Mouse (Mus musculus) cerebellum, adult (tissue): ENCODE data around the gene C8g.

ENCODE experiments used
- ATAC-seq: cut with Nextera tagmentation; 2 replicates; pipeline ENCODE4 v1.9.2; 2017; ENCODE audit warnings: mild to moderate bottlenecking, moderate library complexity, mixed read lengths; ENCODE audit not compliant: insufficient number of reproducible peaks, low FRiP score, low TSS enrichment

C8g gene

GRCm38 (mm10) chr2:25501593-25502486 is at the start of gene C8g:
TSS of gene C8g (minus strand) at chr2:25501719.
- ATAC-seq: no peak

GRCm38 (mm10) chr2:25551186-25551585 is 49.7 kb upstream of the C8g start:
- ATAC-seq: no peak

DNA sequence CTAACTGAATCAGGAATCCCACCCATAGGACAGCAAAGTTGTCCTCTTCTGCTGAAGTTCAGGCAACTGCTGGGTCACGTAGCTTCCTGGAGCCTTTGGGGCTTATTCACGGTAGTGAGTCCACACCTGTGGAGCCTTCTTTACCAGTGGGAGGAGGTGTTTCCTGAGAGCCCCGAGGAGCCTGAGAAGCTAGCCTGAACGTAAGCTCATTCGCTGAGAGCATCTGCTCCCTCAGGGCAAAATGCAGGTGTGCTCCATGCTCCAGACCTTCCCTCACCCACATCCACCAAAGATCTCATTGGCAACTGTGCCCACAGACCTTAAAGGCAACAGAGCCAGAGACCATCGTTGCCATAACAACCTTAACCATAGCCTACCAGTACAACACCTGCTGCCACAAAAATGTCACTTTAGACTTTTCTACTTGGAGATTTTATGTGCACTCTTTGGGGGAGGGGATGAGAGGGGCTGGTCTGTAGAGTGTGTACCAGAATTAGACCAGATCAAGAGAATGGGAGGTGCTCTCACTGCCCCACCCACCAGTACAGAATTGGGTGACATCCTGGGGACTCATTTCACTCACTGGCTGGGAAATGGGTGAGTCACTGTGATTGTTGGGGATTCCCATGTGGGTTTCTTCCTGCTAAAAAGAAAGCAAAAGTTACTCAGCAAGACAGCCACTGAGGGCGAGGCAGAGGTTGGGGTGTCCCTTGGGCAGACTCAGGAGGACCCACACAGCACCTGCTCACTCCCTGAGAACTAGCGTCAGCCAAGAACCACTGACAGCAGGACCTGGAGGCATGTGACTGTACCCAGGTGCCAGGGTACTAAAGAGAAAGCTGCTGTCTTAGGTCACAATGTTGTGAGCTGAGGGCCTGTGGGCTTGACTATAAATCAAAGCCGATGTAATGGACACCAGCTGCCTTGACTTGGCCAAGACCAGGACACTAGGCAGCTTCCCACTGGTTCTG is 47.8 kb upstream of the C8g start:
- ATAC-seq: no peak

DNA sequence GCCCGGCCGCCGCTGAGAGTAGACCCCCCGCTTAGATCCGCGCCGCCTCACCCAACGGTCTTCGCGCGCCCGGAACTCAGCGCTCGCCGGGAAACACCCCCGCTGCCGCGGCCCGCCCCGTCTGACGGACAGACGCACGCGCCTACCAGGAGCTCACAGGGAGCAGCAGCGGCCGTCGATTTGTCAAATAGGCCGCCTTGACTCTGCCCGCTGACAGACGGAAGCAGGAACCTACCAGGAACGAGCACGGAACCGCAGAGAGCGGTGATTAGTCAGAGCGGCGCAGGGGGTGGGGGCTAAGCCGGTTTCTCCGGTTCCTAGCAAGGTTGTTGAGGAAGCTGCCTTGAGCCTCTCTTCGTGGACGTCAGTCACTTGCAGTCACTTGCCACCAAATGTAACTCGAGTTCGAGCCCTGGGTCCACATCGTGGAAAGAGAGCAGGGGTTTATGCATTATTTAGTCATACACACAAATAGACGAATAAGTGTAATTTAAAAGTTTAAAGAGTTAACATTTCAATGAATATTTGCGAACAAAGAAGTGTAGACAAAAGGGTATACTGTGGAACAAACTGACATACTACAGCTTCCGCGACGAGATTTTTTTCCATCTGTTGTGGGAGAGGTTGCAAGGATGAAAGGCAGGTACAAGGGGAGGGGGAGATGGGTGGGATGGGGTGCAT is 45.4 kb upstream of the C8g start, which contains the start of gene Traf2:
TSS of gene Traf2 (minus strand) at position 130 of the 681 bp plus-strand sequence.
- peak; percentile 98 for ATAC-seq

- ATAC-seq: no peak
These were observed 44.7 kb upstream of the C8g start for GRCm38 (mm10) chr2:25545996-25546810.

DNA sequence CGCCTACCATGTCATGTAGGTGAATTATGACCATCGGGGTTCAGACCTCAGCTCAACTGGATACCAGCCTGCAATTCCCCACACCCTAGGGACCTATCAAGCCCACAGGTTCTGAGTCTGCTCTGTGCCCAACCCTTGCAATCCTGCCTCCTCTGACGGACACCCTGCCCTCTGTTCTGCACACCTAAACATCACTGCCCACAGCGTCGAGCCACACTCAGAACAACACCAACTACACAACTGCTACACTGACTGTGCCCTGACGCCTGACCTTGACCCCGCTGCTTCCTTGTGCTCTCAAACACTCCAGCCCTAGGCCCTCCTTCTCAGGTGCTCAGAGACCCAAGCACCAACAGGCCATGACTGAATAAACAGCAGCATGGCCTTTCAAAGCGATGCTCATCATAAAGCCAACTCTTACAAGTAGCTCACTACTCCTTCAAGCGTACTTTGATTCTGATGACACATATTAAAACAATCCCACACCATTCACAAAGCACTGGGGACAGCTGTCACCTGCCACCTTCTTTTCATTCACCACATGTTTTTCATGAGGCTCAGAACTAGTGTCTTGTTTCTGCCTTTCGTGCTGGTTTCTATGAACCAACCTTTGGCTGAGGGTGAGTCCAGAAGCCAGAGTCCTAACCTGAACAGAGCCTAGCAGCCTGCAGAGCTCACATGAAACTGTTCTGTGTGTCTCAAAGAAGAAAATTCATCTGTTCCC is 40.3 kb upstream of the C8g start:
- no peak for ATAC-seq

DNA sequence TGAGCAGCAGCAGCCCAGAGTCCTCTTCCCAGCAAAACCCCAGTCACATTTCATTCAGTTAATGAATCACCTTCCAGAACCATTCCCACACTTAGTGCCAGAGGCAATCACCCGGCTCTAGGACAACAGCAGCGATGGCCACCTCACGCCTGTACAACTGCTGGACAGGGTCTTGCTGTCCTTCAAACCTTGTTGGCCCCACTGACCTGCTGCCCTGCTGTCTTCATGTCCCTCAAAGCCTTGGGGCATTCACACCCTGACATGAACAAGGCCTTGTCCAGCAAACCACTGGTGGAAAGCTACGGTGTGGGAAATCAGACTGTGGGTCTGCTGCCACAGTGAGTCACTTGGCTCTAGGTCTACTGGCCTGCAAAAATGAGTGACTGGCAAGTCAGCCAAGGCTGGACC is 39.0 kb upstream of the C8g start:
- ATAC-seq: no peak

DNA sequence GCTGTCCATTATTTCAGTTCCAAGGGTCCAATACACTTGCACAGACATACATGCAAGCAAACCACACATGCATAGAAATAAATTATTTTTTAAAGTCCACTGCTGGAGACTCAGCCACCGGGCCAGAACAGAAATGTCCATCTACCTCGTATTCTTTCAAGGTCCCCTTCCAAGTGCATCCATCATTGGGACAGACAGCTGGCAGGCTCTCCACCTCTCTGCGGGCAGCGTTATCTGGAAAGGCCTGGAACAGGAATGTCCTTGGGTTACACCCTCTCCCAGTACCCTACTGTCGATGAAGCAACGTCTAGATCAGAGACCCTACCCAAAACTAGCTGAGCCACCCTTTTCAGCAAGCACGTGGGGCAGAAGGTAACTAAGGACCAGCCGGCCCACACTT is 35.0 kb upstream of the C8g start:
- ATAC-seq: no peak

DNA sequence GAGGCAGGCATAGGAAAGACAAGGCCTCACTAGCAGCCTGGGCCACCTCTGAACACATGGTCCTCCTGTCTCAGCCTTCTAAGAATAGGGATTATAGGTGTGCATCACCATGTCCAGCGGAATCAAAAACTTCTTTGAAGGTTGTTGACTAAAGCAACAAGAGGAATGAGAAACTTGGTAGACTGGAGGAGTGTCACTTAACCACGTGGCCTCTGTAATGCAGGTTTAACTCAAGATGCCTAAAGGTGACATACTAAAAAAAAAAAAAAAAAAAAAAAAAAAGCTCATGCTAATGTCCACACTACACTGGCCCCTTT is 33.3 kb upstream of the C8g start:
- no peak for ATAC-seq

DNA sequence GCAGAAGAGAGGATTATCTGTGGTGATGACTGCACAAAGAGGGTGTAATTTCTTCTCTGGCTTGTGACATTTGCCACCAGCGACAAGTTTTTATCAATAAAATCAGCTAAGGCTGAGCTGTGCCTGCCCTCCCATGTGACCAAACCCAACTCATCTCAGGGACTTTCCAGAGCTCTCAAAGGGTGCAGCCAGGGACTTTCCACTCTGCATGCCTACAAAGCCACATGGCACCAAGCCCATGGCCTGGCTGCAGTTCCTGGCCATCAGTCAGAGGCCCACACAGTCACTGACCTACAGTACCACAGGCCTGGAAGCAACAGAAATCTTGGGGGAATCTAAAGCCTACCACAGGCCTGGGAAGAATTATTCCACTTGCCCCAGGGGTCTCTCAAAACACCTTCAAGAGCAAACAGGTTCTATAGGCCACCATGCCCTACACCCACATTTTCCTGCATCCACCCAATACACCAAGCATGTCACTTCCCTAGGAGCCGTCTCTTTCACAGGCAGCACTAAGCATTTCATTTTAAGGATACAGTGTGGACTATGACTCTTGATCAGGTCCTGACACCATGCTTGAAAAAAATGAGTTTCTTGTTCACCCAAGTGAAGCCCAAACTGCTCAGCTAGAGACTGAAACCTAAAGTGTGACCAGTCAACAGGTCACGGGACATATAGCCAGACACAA is 32.8 kb upstream of the C8g start:
- peak; percentile 70; the same call in 1 of the 2 replicates for ATAC-seq

GRCm38 (mm10) chr2:25533707-25534106 is 32.2 kb upstream of the C8g start:
- no peak for ATAC-seq

GRCm38 (mm10) chr2:25526510-25527302 is 25.2 kb upstream of the C8g start:
- no peak for ATAC-seq

- no peak for ATAC-seq
These were observed 8.4 kb upstream of the C8g start for GRCm38 (mm10) chr2:25509912-25510311.

- ATAC-seq: no peak
These were observed 5.4 kb upstream of the C8g start for GRCm38 (mm10) chr2:25506964-25507363.

GRCm38 (mm10) chr2:25505860-25506259 is 4.3 kb upstream of the C8g start:
- no peak for ATAC-seq

DNA sequence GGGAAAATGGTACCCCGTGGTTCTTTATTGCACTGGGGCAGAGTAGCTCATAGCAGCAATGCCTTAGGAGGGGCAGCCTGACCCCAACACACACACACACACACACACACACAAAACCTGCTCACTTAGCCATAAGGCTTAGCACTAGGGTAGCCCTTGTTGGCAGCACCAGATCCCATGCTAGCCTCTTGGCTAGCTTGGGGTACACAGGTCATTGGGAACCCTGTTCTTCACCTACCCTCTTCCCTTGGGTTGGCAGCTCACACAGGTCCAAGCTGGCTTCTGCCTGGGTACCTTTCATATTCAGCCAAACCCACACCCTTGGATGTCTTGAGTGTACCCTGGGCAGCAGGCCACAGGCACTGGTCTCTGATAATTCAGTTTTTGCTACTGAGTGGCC is 3.5 kb upstream of the C8g start:
- no peak for ATAC-seq

- no peak for ATAC-seq
These were observed 3.0 kb upstream of the C8g start for GRCm38 (mm10) chr2:25504538-25504937.

DNA sequence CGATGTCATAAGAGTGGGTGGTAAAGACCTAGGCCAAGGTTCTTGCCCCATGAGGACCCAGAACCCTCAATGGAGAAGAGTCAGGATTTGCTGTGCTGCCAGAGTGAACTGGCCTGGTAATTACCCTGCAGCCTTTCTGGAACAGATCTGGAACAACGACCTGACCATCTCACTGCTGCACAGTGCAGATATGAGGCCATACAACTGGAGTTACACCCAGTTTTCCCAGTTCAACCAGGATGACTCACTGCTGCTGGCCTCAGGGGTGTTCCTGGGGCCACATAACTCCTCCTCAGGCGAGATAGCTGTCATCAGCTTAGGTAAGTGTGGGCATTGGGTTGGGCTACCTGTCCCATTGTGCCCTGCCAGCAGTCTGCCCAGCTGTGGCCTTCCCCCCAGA is 1.2 kb upstream of the C8g start:
- no peak for ATAC-seq
